Comparison of ENCODE assay signal across 22 mouse cellular contexts in genomic region chr12:84373831-84374481, GRCm38 (mm10). TPM values are rescaled to one million over a fixed set of nuclear protein-coding genes. Genes with fewer than 3 reads are reported as not detected.
DNase-seq lines count a peak whose midpoint lies in the region; ATAC-seq lines count a peak whose summit lies in the region.
"Had no signal": no experiment of that assay in that cellular context is flagged by ENCODE, and none has a peak within 500 bp of the region (broad histone marks: within the 10 kb centered on the region; RNA-seq: fewer than 3 reads in every experiment).

No protein-coding gene starts in this region.

- ATAC-seq in heart, embryonic 14.5 days (ENCODE audit: insufficient number of reproducible peaks, insufficient read depth, low FRiP score, low read depth): no peak
- peak; percentile 67 for ATAC-seq in kidney, embryonic 16.5 days (ENCODE audit: low FRiP score, low TSS enrichment)
- no peak for ATAC-seq in midbrain, embryonic 11.5 days (ENCODE audit: low FRiP score)
- ATAC-seq in midbrain, embryonic 14.5 days (ENCODE audit: low FRiP score, low TSS enrichment): no peak
- ATAC-seq in neural tube, embryonic 14.5 days (ENCODE audit: low read depth): peak; percentile 69; the same call in 1 of the 2 replicates
- no peak for ATAC-seq in megakaryocyte-erythroid progenitor cell, adult 5-6 weeks (replicated peaks; ENCODE audit: low FRiP score, low TSS enrichment, poor library complexity, severe bottlenecking)
- ATAC-seq: activated CD4-positive, CD25-positive, alpha-beta regulatory T cell, adult 4 months; forebrain, embryonic 16.5 days; midbrain, embryonic 15.5 days had no signal

- no peak for DNase-seq in heart, postnatal 14 days
- no peak for DNase-seq in kidney, adult 18-20 months
- peak; percentile 56 for DNase-seq in midbrain, embryonic 11.5 days (ENCODE audit: low spot score, missing footprints)
- no peak for DNase-seq in midbrain, embryonic 14.5 days
- DNase-seq: adrenal gland, postnatal 14 days; B cell, adult 2 months; cerebellum, adult 2 months; kidney, adult 2 months; liver, embryonic 13.5 days; right cerebral cortex, postnatal 14 days had no signal

- H3K27me3 ChIP-seq in heart, embryonic 14.5 days (ENCODE audit: control insufficient read depth, insufficient read depth, low read length): no peaks in the 10 kb centered on the region
- H3K27me3 ChIP-seq in kidney, embryonic 16.5 days (ENCODE audit: insufficient read depth, low read length): no peaks in the 10 kb centered on the region
- H3K27me3 ChIP-seq in midbrain, embryonic 11.5 days (ENCODE audit: control insufficient read depth, insufficient read depth, low read length): no peaks in the 10 kb centered on the region
- H3K27me3 ChIP-seq in midbrain, embryonic 14.5 days (ENCODE audit: control insufficient read depth, insufficient read depth, low read length): no peaks in the 10 kb centered on the region
- H3K27me3 ChIP-seq in neural tube, embryonic 14.5 days (ENCODE audit: control insufficient read depth, insufficient read depth, low read length): no peaks in the 10 kb centered on the region
- H3K27me3 ChIP-seq: hindbrain, embryonic 12.5 days; liver, embryonic 13.5 days; lung, embryonic 15.5 days; midbrain, embryonic 15.5 days; stomach, embryonic 15.5 days had no signal

- H3K4me3 ChIP-seq in heart, embryonic 14.5 days (ENCODE audit: control insufficient read depth in 1 of 2, insufficient read depth in 1 of 2, low read depth in 1 of 2, low read length in 2 of 2): no peak overlapping the region
- no peak overlapping the region for H3K4me3 ChIP-seq in kidney, embryonic 16.5 days (ENCODE audit: low read length)
- no peak overlapping the region for H3K4me3 ChIP-seq in midbrain, embryonic 11.5 days (ENCODE audit: low read depth, low read length)
- H3K4me3 ChIP-seq in midbrain, embryonic 14.5 days (replicated peaks; ENCODE audit: low read depth, low read length): no peak overlapping the region
- H3K4me3 ChIP-seq in neural tube, embryonic 14.5 days (ENCODE audit: low read depth, low read length): no peak overlapping the region
- H3K4me3 ChIP-seq: erythroblast, embryonic 14.5 days; hindbrain, embryonic 12.5 days; liver, embryonic 13.5 days; lung, embryonic 15.5 days; midbrain, embryonic 15.5 days; stomach, embryonic 15.5 days had no signal

- H3K36me3 ChIP-seq in heart, embryonic 14.5 days (ENCODE audit: control insufficient read depth, insufficient read depth, low read length): peaks cover 97% of the 10 kb centered on the region
- peaks cover 40% of the 10 kb centered on the region for H3K36me3 ChIP-seq in kidney, embryonic 16.5 days (ENCODE audit: insufficient read depth, low read length)
- H3K36me3 ChIP-seq in midbrain, embryonic 11.5 days (ENCODE audit: control insufficient read depth, insufficient read depth, low read length): peaks cover 19% of the 10 kb centered on the region
- peaks cover 59% of the 10 kb centered on the region for H3K36me3 ChIP-seq in midbrain, embryonic 14.5 days (ENCODE audit: control insufficient read depth, insufficient read depth, low read length)
- H3K36me3 ChIP-seq in neural tube, embryonic 14.5 days (ENCODE audit: control insufficient read depth, insufficient read depth, low read length): peaks cover 32% of the 10 kb centered on the region

- intact Hi-C loops in heart, postnatal 14 days (cut with DNase I): no loop called here

- H3K9me3 ChIP-seq in heart, embryonic 14.5 days (ENCODE audit: control insufficient read depth, low read length): no peaks in the 10 kb centered on the region
- no peaks in the 10 kb centered on the region for H3K9me3 ChIP-seq in kidney, embryonic 16.5 days (ENCODE audit: low read length)
- no peaks in the 10 kb centered on the region for H3K9me3 ChIP-seq in midbrain, embryonic 11.5 days (ENCODE audit: control insufficient read depth, low read length)
- no peaks in the 10 kb centered on the region for H3K9me3 ChIP-seq in midbrain, embryonic 14.5 days (ENCODE audit: control insufficient read depth, low read length)
- H3K9me3 ChIP-seq in neural tube, embryonic 14.5 days (ENCODE audit: control insufficient read depth, low read length): no peaks in the 10 kb centered on the region
- H3K9me3 ChIP-seq: hindbrain, embryonic 12.5 days; liver, embryonic 13.5 days; lung, embryonic 15.5 days; midbrain, embryonic 15.5 days; stomach, embryonic 15.5 days had no signal

- no peak overlapping the region for H3K9ac ChIP-seq in heart, embryonic 14.5 days (ENCODE audit: low read length)
- H3K9ac ChIP-seq in kidney, embryonic 16.5 days (replicated peaks; ENCODE audit: low read length): no peak overlapping the region
- no peak overlapping the region for H3K9ac ChIP-seq in midbrain, embryonic 11.5 days (ENCODE audit: low read length)
- no peak overlapping the region for H3K9ac ChIP-seq in midbrain, embryonic 14.5 days (replicated peaks; ENCODE audit: low read length)
- H3K9ac ChIP-seq in neural tube, embryonic 14.5 days (replicated peaks; ENCODE audit: low read depth, low read length): no peak overlapping the region
- H3K9ac ChIP-seq: hindbrain, embryonic 12.5 days; liver, embryonic 13.5 days; lung, embryonic 15.5 days; midbrain, embryonic 15.5 days; stomach, embryonic 15.5 days had no signal

- peaks cover 5 to 8% of the 10 kb centered on the region in 2 experiments; a peak in 2 of 4 replicates for H3K4me1 ChIP-seq in heart, embryonic 14.5 days (ENCODE audit: control insufficient read depth in 2 of 2, insufficient read depth in 2 of 2, low read length in 2 of 2)
- peaks cover 9% of the 10 kb centered on the region; the same call in 1 of the 2 replicates for H3K4me1 ChIP-seq in kidney, embryonic 16.5 days (ENCODE audit: insufficient read depth, low read length)
- H3K4me1 ChIP-seq in midbrain, embryonic 11.5 days (ENCODE audit: control insufficient read depth, insufficient read depth, low read length): no peaks in the 10 kb centered on the region
- no peaks in the 10 kb centered on the region for H3K4me1 ChIP-seq in midbrain, embryonic 14.5 days (ENCODE audit: control insufficient read depth, insufficient read depth, low read length)
- peaks cover 11% of the 10 kb centered on the region; the same call in 1 of the 2 replicates for H3K4me1 ChIP-seq in neural tube, embryonic 14.5 days (ENCODE audit: control insufficient read depth, insufficient read depth, low read length)
- H3K4me1 ChIP-seq: hindbrain, embryonic 12.5 days; liver, embryonic 13.5 days; lung, embryonic 15.5 days; midbrain, embryonic 15.5 days; stomach, embryonic 15.5 days had no signal

- no peak overlapping the region for H3K4me2 ChIP-seq in heart, embryonic 14.5 days (ENCODE audit: low read length)
- no peak overlapping the region for H3K4me2 ChIP-seq in kidney, embryonic 16.5 days (replicated peaks; ENCODE audit: low read depth, low read length)
- no peak overlapping the region for H3K4me2 ChIP-seq in midbrain, embryonic 11.5 days
- H3K4me2 ChIP-seq in midbrain, embryonic 14.5 days (ENCODE audit: low read length): no peak overlapping the region
- H3K4me2 ChIP-seq in neural tube, embryonic 14.5 days (ENCODE audit: low read depth, low read length): no peak overlapping the region
- H3K4me2 ChIP-seq: hindbrain, embryonic 12.5 days; liver, embryonic 13.5 days; lung, embryonic 15.5 days; midbrain, embryonic 15.5 days; stomach, embryonic 15.5 days had no signal

- H3K27ac ChIP-seq in heart, embryonic 14.5 days (replicated peaks in 1 of 2; ENCODE audit: control insufficient read depth in 1 of 2, insufficient read depth in 1 of 2, low read depth in 2 of 2, low read length in 2 of 2): peak overlapping the region; percentile 34 to 78
- H3K27ac ChIP-seq in kidney, embryonic 16.5 days (ENCODE audit: low read length): peak overlapping the region; percentile 22; the same call in 1 of the 2 replicates
- no peak overlapping the region for H3K27ac ChIP-seq in midbrain, embryonic 11.5 days (ENCODE audit: low read depth, low read length)
- H3K27ac ChIP-seq in midbrain, embryonic 14.5 days (replicated peaks; ENCODE audit: low read depth, low read length): no peak overlapping the region
- H3K27ac ChIP-seq in neural tube, embryonic 14.5 days (ENCODE audit: low read depth, low read length): peak overlapping the region; percentile 13; the same call in 1 of the 2 replicates
- H3K27ac ChIP-seq: hindbrain, embryonic 12.5 days; liver, embryonic 13.5 days; lung, embryonic 15.5 days; macrophage; midbrain, embryonic 15.5 days; stomach, embryonic 15.5 days had no signal

- 32% methylated on average over 6 of the region's 6 CpGs for WGBS in heart, embryonic 14.5 days
- 34% methylated on average over 6 of the region's 6 CpGs for WGBS in kidney, embryonic 16.5 days
- WGBS in midbrain, embryonic 11.5 days: 87% methylated on average over 6 of the region's 6 CpGs
- WGBS in midbrain, embryonic 14.5 days: 92% methylated on average over 6 of the region's 6 CpGs
- WGBS in neural tube, embryonic 14.5 days: 32% methylated on average over 6 of the region's 6 CpGs

RNA-seq across cellular contexts. Expression of gene Fam161b, which starts 12.3 kb away (rescaled TPM):
- 5.3 and 6.3 TPM in 2 replicates for polyA plus RNA-seq in heart, embryonic 14.5 days (2014; fragmentation: Nextera tagmentation; extraction: Ambion mirVana)
- total RNA-seq in heart, postnatal 14 days (2021): 10 to 100 TPM in 1 of 2 experiments, 1 to 10 TPM in 1; 7.8 to 10.0 TPM
- polyA plus RNA-seq in kidney, embryonic 16.5 days (2015; fragmentation: Nextera tagmentation; extraction: Ambion mirVana): 4.0 and 4.6 TPM in 2 replicates
- polyA plus RNA-seq in midbrain, embryonic 11.5 days (2014; fragmentation: Nextera tagmentation; extraction: Ambion mirVana): 7.3 and 10.0 TPM in 2 replicates
- 15.9 TPM in 2 replicates for polyA plus RNA-seq in midbrain, embryonic 14.5 days (2014; fragmentation: Nextera tagmentation; extraction: Ambion mirVana)
- polyA plus RNA-seq in neural tube, embryonic 14.5 days (2014; fragmentation: Nextera tagmentation; extraction: Ambion mirVana): 16.2 and 19.9 TPM in 2 replicates
- 3.3 and 7.8 TPM in 2 replicates for total RNA-seq in megakaryocyte-erythroid progenitor cell, adult 5-6 weeks (2014; fragmentation: Nextera tagmentation)
- 3.9 and 6.2 TPM in 2 replicates for total RNA-seq in megakaryocyte-erythroid progenitor cell, adult 5-6 weeks (2017)

RNA-seq across cellular contexts. Expression of gene Coq6, which starts 12.5 kb away (rescaled TPM):
- 80.0 and 80.7 TPM in 2 replicates for polyA plus RNA-seq in heart, embryonic 14.5 days (2014; fragmentation: Nextera tagmentation; extraction: Ambion mirVana)
- total RNA-seq in heart, postnatal 14 days (2021): 100 to 1,000 TPM in 1 of 2 experiments, 10 to 100 TPM in 1; 93.8 to 100 TPM
- polyA plus RNA-seq in kidney, embryonic 16.5 days (2015; fragmentation: Nextera tagmentation; extraction: Ambion mirVana): 54.3 and 56.0 TPM in 2 replicates
- 42.0 and 42.6 TPM in 2 replicates for polyA plus RNA-seq in midbrain, embryonic 11.5 days (2014; fragmentation: Nextera tagmentation; extraction: Ambion mirVana)
- 46.9 and 47.9 TPM in 2 replicates for polyA plus RNA-seq in midbrain, embryonic 14.5 days (2014; fragmentation: Nextera tagmentation; extraction: Ambion mirVana)
- 48.4 and 50.9 TPM in 2 replicates for polyA plus RNA-seq in neural tube, embryonic 14.5 days (2014; fragmentation: Nextera tagmentation; extraction: Ambion mirVana)
- total RNA-seq in megakaryocyte-erythroid progenitor cell, adult 5-6 weeks (2014; fragmentation: Nextera tagmentation): 24.5 and 55.2 TPM in 2 replicates
- 24.3 and 40.0 TPM in 2 replicates for total RNA-seq in megakaryocyte-erythroid progenitor cell, adult 5-6 weeks (2017)

RNA-seq across cellular contexts. Expression of gene Entpd5, which starts 34.9 kb away (rescaled TPM):
- polyA plus RNA-seq in heart, embryonic 14.5 days (2014; fragmentation: Nextera tagmentation; extraction: Ambion mirVana): 33.2 and 37.9 TPM in 2 replicates
- 10 to 100 TPM; 52.4 to 56.6 TPM for total RNA-seq in heart, postnatal 14 days (2021)
- 57.7 and 68.8 TPM in 2 replicates for polyA plus RNA-seq in kidney, embryonic 16.5 days (2015; fragmentation: Nextera tagmentation; extraction: Ambion mirVana)
- polyA plus RNA-seq in midbrain, embryonic 11.5 days (2014; fragmentation: Nextera tagmentation; extraction: Ambion mirVana): 8.8 and 9.3 TPM in 2 replicates
- 6.4 and 12.1 TPM in 2 replicates for polyA plus RNA-seq in midbrain, embryonic 14.5 days (2014; fragmentation: Nextera tagmentation; extraction: Ambion mirVana)
- polyA plus RNA-seq in neural tube, embryonic 14.5 days (2014; fragmentation: Nextera tagmentation; extraction: Ambion mirVana): 13.0 and 14.2 TPM in 2 replicates
- total RNA-seq in megakaryocyte-erythroid progenitor cell, adult 5-6 weeks (2014; fragmentation: Nextera tagmentation): 11.8 and 13.6 TPM in 2 replicates
- total RNA-seq in megakaryocyte-erythroid progenitor cell, adult 5-6 weeks (2017): 14.5 and 26.4 TPM in 2 replicates

RNA-seq across cellular contexts. Expression of gene Bbof1, which starts 34.9 kb away (rescaled TPM):
- 1.7 and 1.8 TPM in 2 replicates for polyA plus RNA-seq in heart, embryonic 14.5 days (2014; fragmentation: Nextera tagmentation; extraction: Ambion mirVana)
- total RNA-seq in heart, postnatal 14 days (2021): 1 to 10 TPM; 1.7 to 1.9 TPM
- 1.5 and 2.2 TPM in 2 replicates for polyA plus RNA-seq in kidney, embryonic 16.5 days (2015; fragmentation: Nextera tagmentation; extraction: Ambion mirVana)
- 0.70 and 0.81 TPM in 2 replicates for polyA plus RNA-seq in midbrain, embryonic 11.5 days (2014; fragmentation: Nextera tagmentation; extraction: Ambion mirVana)
- 2.8 and 3.4 TPM in 2 replicates for polyA plus RNA-seq in midbrain, embryonic 14.5 days (2014; fragmentation: Nextera tagmentation; extraction: Ambion mirVana)
- 4.0 and 5.2 TPM in 2 replicates for polyA plus RNA-seq in neural tube, embryonic 14.5 days (2014; fragmentation: Nextera tagmentation; extraction: Ambion mirVana)
- total RNA-seq in megakaryocyte-erythroid progenitor cell, adult 5-6 weeks (2014; fragmentation: Nextera tagmentation): 1.1 and 2.0 TPM in 2 replicates
- 4.5 and 7.6 TPM in 2 replicates for total RNA-seq in megakaryocyte-erythroid progenitor cell, adult 5-6 weeks (2017)

RNA-seq across cellular contexts. Expression of gene Rnf113a2, which starts 43.0 kb away (rescaled TPM):
- polyA plus RNA-seq in heart, embryonic 14.5 days (2014; fragmentation: Nextera tagmentation; extraction: Ambion mirVana): 19.1 and 20.3 TPM in 2 replicates
- 1 to 10 TPM; 7.4 to 10.0 TPM for total RNA-seq in heart, postnatal 14 days (2021)
- polyA plus RNA-seq in kidney, embryonic 16.5 days (2015; fragmentation: Nextera tagmentation; extraction: Ambion mirVana): 22.3 and 23.0 TPM in 2 replicates
- 28.0 and 30.8 TPM in 2 replicates for polyA plus RNA-seq in midbrain, embryonic 11.5 days (2014; fragmentation: Nextera tagmentation; extraction: Ambion mirVana)
- 21.8 and 22.6 TPM in 2 replicates for polyA plus RNA-seq in midbrain, embryonic 14.5 days (2014; fragmentation: Nextera tagmentation; extraction: Ambion mirVana)
- polyA plus RNA-seq in neural tube, embryonic 14.5 days (2014; fragmentation: Nextera tagmentation; extraction: Ambion mirVana): 22.7 and 25.4 TPM in 2 replicates
- 24.5 and 30.2 TPM in 2 replicates for total RNA-seq in megakaryocyte-erythroid progenitor cell, adult 5-6 weeks (2014; fragmentation: Nextera tagmentation)
- total RNA-seq in megakaryocyte-erythroid progenitor cell, adult 5-6 weeks (2017): 34.9 and 35.0 TPM in 2 replicates

Comparison
In these comparisons a context has a peak if more than half of its experiments do, and no peak if none do; other contexts are left out.
1. ATAC-seq: peak in kidney, embryonic 16.5 days (single experiment) and neural tube, embryonic 14.5 days (single experiment); none in heart, embryonic 14.5 days (single experiment), midbrain, embryonic 11.5 days (single experiment), midbrain, embryonic 14.5 days (single experiment) and megakaryocyte-erythroid progenitor cell, adult 5-6 weeks (single experiment).
2. H3K27ac ChIP-seq: peak in heart, embryonic 14.5 days (2 of 2), kidney, embryonic 16.5 days (single experiment) and neural tube, embryonic 14.5 days (single experiment); none in midbrain, embryonic 11.5 days (single experiment) and midbrain, embryonic 14.5 days (single experiment).